Mouse (Mus musculus) heart, adult 11 months (tissue): ENCODE results near the gene Rdh12.

Source experiments
- DNase-seq: peaks from one replicate; pipeline ENCODE4 v3.0.0; 2022

Gene Rdh12

DNA sequence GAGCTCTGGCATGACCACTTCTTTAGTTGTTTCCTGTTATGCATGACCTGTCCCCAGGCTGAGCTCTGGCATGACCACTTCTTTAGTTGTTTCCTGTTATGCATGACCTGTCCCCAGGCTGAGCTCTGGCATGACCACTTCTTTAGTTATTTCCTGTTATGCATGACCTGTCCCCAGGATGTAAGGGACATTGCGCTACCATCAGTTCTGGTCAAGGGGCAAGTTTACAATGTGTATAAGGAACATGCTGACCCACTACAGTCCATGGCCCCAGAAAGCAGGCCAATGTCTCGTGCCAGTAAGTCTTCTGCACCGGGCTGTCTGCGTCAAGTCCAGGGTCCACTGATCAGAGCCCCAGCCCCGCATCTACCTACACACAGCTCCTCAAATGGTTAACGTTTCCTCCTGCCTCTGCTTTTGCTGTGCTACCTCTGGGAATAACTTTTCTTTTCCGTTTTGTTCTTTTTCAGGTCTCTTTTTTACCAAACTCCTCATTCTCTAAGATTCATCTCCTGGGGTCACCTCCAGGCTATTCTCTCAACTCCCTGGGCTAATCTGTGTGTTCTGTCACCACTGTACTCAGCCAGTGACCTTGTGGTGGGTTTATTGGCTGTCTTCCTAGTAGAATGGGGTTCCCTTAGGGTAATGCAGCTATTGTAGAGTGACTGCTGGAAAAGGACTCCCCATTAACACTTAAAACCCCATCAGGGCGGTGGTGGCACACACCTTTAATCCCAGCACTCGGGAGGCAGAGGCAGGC lies 44.8 kb downstream of the Rdh12 start:
- no peak for DNase-seq

DNA sequence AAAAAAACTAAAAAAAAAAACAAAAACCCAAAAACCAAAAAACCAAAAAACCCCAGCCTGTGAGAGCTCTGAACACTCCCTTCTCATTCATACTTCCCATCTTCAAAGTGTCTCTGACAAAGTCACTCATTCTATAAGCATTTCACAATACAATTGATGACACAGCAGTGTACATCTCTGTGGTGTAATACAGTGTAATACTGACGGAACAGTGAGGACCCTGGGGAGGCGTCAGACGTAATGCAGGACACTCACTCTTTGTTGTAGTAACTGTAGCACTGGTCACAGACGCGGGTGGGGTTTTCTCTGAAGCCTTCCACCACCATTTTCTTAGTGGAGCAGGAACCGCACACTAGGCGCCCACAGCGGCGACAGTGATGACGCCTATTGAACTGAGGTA lies 46.3 kb downstream of the Rdh12 start:
- DNase-seq = no peak

DNA sequence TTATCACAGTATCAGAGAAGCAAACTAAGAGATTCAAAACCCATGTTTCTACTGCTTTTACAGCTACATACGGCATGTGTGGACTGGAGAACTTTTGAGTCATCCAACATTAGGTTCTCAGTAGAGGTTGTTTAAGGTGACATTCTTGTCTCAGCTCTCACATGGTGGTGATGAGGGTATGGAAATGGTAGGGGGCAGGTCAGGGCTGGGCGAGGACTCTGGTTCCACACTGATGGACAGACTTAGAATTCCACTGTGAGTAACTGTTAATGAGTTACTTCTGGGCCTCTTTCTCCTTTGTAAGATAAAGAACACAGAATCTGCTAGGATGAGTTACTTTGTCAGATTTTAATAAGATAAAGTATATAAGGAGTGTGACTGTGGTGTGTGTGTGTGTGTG lies 51.4 kb downstream of the Rdh12 start:
- DNase-seq = no peak

- no peak for DNase-seq
Measured at GRCm38 (mm10) chr12:79261035-79261434, 52.3 kb downstream of the Rdh12 start.
